Mouse (Mus musculus) kidney, adult 9 months (tissue): Measurements from ENCODE around the gene Nfix.
"Not testable (repeated sequence)": the region's sequence is repeated elsewhere in the genome, so short reads cannot be mapped to it uniquely, and the experiment has no call there.

Experiments used
- DNase-seq: peaks from one replicate; pipeline ENCODE4 v3.0.0; 2022

Gene Nfix

GRCm38 (mm10) chr8:84689091-84689915, 110.8 kb downstream of the Nfix start:
- DNase-seq = peak; percentile 96

GRCm38 (mm10) chr8:84687705-84688100, 112.4 kb downstream of the Nfix start, which contains the start of gene Nacc1:
Nacc1 (minus strand) TSS chr8:84687862.
- peak; percentile 87 for DNase-seq

GRCm38 (mm10) chr8:84687003-84687704, 113.0 kb downstream of the Nfix start:
- peak; percentile 35 for DNase-seq

- DNase-seq = peak; percentile 60
Observed at GRCm38 (mm10) chr8:84686191-84687002, 113.7 kb downstream of the Nfix start, which contains the start of gene Trmt1. Trmt1 (plus strand) TSS chr8:84686307.

GRCm38 (mm10) chr8:84684537-84684936, 115.6 kb downstream of the Nfix start:
- no peak for DNase-seq

- no peak for DNase-seq
Observed at GRCm38 (mm10) chr8:84682257-84682656, 117.9 kb downstream of the Nfix start.

- no peak for DNase-seq
Observed at GRCm38 (mm10) chr8:84681476-84681875, 118.7 kb downstream of the Nfix start.

- DNase-seq = no peak
Observed at GRCm38 (mm10) chr8:84677305-84677704, 122.8 kb downstream of the Nfix start.

- not testable (repeated sequence) for DNase-seq
Observed at GRCm38 (mm10) chr8:84670295-84671006, 129.7 kb downstream of the Nfix start.

- peak; percentile 65 for DNase-seq
Observed at GRCm38 (mm10) chr8:84668731-84669485, 131.2 kb downstream of the Nfix start.

- DNase-seq = no peak
Observed at GRCm38 (mm10) chr8:84668081-84668480, 132.1 kb downstream of the Nfix start.

GRCm38 (mm10) chr8:84665385-84665893, 134.7 kb downstream of the Nfix start:
- no peak for DNase-seq

- peak; percentile 86 for DNase-seq
Observed at GRCm38 (mm10) chr8:84664566-84665384, 135.4 kb downstream of the Nfix start.

- peak; percentile 99 for DNase-seq
Observed at GRCm38 (mm10) chr8:84663483-84664327, 136.4 kb downstream of the Nfix start.

GRCm38 (mm10) chr8:84662581-84663065, 137.5 kb downstream of the Nfix start, which contains the start of gene Ier2:
Ier2 (minus strand) TSS chr8:84662852.
- DNase-seq = peak; percentile 98

GRCm38 (mm10) chr8:84661961-84662571, 138.1 kb downstream of the Nfix start:
- no peak for DNase-seq

- DNase-seq = peak; percentile 88
Observed at GRCm38 (mm10) chr8:84661458-84661871, 138.7 kb downstream of the Nfix start.

GRCm38 (mm10) chr8:84660819-84661457, 139.2 kb downstream of the Nfix start:
- peak; percentile 73 for DNase-seq
